Mouse (Mus musculus) embryonic facial prominence, embryonic 12.5 days (tissue): ENCODE measurements at regions not wholly inside any gene's neighbourhood (a gene's known extent, or its start where the extent isn't known, plus 50 kb on each side); places are given as distances from the start of the nearest gene placed in this dataset.

Experiments used
- ATAC-seq: fragments of 200-750 bp; cut with Nextera tagmentation; 2 replicates; pipeline ENCODE4 v1.8.0; 2017; ENCODE audit not compliant: insufficient number of reproducible peaks, insufficient read depth, low FRiP score, low TSS enrichment
- H3K27ac ChIP-seq: fragments of 300-500 bp; sonication (generic); 2 replicates; pipeline ENCODE4 v1.5.1; 2016; ENCODE audit warnings: mild to moderate bottlenecking
- H3K27me3 ChIP-seq: fragments of 300-500 bp; sonication (generic); 2 replicates; pipeline ENCODE4 v1.6.1; 2016; ENCODE audit warnings: mild to moderate bottlenecking, moderate library complexity
- H3K36me3 ChIP-seq: fragments of 300-500 bp; sonication (generic); 2 replicates; pipeline ENCODE4 v1.6.1; 2016; ENCODE audit warnings: mild to moderate bottlenecking
- H3K4me1 ChIP-seq: fragments of 300-500 bp; sonication (generic); 2 replicates; pipeline ENCODE4 v1.6.1; 2016
- H3K4me2 ChIP-seq: fragments of 300-500 bp; sonication (generic); replicated peaks from 2 replicates; pipeline ENCODE4 v1.6.1; 2016; ENCODE audit warnings: mild to moderate bottlenecking, moderate library complexity
- H3K4me3 ChIP-seq: fragments of 300-500 bp; sonication (generic); 2 replicates; pipeline ENCODE4 v1.5.1; 2016; ENCODE audit warnings: mild to moderate bottlenecking
- H3K9ac ChIP-seq: fragments of 300-500 bp; sonication (generic); 2 replicates; pipeline ENCODE4 v1.6.1; 2016; ENCODE audit warnings: mild to moderate bottlenecking, moderate library complexity
- H3K9me3 ChIP-seq: fragments of 300-500 bp; sonication (generic); 2 replicates; pipeline ENCODE4 v1.6.1; 2016; ENCODE audit warnings: mild to moderate bottlenecking, moderate library complexity
- WGBS: fragments of 180-500 bp; shearing (Covaris S2); methylation state at CpG from one replicate; pipeline ENCODE4 v1.1.7; 2016; 5-methylcytosine and 5-hydroxymethylcytosine counted together

- 65% methylated on average over 14 of the region's 14 CpGs for WGBS
- H3K9ac ChIP-seq = no peak overlapping the region
- no peak overlapping the region for H3K4me3 ChIP-seq
- no peaks in the 10 kb centered on the region for H3K4me1 ChIP-seq
- H3K27me3 ChIP-seq = no peaks in the 10 kb centered on the region; the same call in 1 of the 2 replicates
- H3K27ac ChIP-seq = no peak overlapping the region
- no peak for ATAC-seq
- no peaks in the 10 kb centered on the region for H3K9me3 ChIP-seq
- H3K4me2 ChIP-seq = no peak overlapping the region
- H3K36me3 ChIP-seq = no peaks in the 10 kb centered on the region
Measured at GRCm38 (mm10) chrX:166952528-166953189, 256.5 kb downstream of the Tmsb4x start.

- Histone ChIP-seq H3K4me2 (no peak overlapping the region), H3K4me3 (no peak overlapping the region), H3K4me1 (no peaks in the 10 kb centered on the region), H3K9me3 (no peaks in the 10 kb centered on the region), H3K27me3 (no peaks in the 10 kb centered on the region; the same call in 1 of the 2 replicates), H3K27ac (no peak overlapping the region), H3K9ac (no peak overlapping the region), H3K36me3 (no peaks in the 10 kb centered on the region)
- ATAC-seq = no peak
- 83% methylated on average over 6 of the region's 6 CpGs for WGBS
Measured at GRCm38 (mm10) chrX:166951011-166951410, 258.1 kb downstream of the Tmsb4x start.

- WGBS = 83% methylated on average over 1 of the region's 1 CpGs
- ATAC-seq = no peak
- H3K4me1 ChIP-seq = no peaks in the 10 kb centered on the region
Measured at GRCm38 (mm10) chrX:166945915-166946314, 263.2 kb downstream of the Tmsb4x start.

GRCm38 (mm10) chrX:166945476-166945875 is 263.6 kb downstream of the Tmsb4x start:
- ATAC-seq = no peak
- no peak overlapping the region for H3K4me2 ChIP-seq
- no peak overlapping the region for H3K27ac ChIP-seq
- WGBS = 42% methylated on average over 1 of the region's 1 CpGs
- no peak overlapping the region for H3K9ac ChIP-seq
- no peak overlapping the region for H3K4me3 ChIP-seq
- H3K36me3 ChIP-seq = no peaks in the 10 kb centered on the region
- no peaks in the 10 kb centered on the region for H3K9me3 ChIP-seq
- H3K4me1 ChIP-seq = no peaks in the 10 kb centered on the region
- H3K27me3 ChIP-seq = peaks cover 4% of the 10 kb centered on the region; the same call in 1 of the 2 replicates

More at GRCm38 (mm10) chrX:166945915-166946314, 263.2 kb downstream of the Tmsb4x start:
- H3K27ac ChIP-seq = no peak overlapping the region
- no peaks in the 10 kb centered on the region for H3K9me3 ChIP-seq
- peaks cover 4% of the 10 kb centered on the region; the same call in 1 of the 2 replicates for H3K27me3 ChIP-seq
- H3K4me2 ChIP-seq = no peak overlapping the region
- no peaks in the 10 kb centered on the region for H3K36me3 ChIP-seq
- no peak overlapping the region for H3K4me3 ChIP-seq
- H3K9ac ChIP-seq = no peak overlapping the region

DNA sequence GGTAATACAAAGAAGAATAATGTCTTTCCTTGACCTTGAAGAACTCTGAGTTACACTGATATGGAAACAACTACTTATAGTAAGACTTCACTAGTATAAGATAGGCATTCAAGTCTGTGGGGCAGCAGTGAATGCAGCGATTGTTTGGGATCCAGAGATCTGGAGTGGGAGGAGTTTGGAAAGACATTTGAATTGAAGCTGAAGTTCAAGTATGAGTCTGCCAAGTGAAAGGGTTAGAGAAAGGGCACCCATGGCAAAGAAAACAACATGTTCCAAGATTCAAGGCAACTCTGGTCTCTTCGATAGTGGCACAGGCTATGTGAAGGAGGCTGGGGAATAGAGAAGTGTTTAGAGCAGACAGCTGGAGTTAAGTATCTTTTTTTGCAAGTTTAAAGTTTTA is 275.3 kb downstream of the Tmsb4x start:
- WGBS = 62% methylated on average over 2 of the region's 2 CpGs
- no peak overlapping the region for H3K4me3 ChIP-seq
- no peaks in the 10 kb centered on the region for H3K36me3 ChIP-seq
- no peaks in the 10 kb centered on the region for H3K4me1 ChIP-seq
- H3K4me2 ChIP-seq = no peak overlapping the region
- H3K27ac ChIP-seq = no peak overlapping the region
- H3K27me3 ChIP-seq = peaks cover 6% of the 10 kb centered on the region; the same call in 1 of the 2 replicates
- no peaks in the 10 kb centered on the region for H3K9me3 ChIP-seq
- no peak overlapping the region for H3K9ac ChIP-seq
- ATAC-seq = no peak

GRCm38 (mm10) chrX:166932472-166932871 is 276.6 kb downstream of the Tmsb4x start:
- Histone ChIP-seq H3K4me3 (no peak overlapping the region), H3K36me3 (no peaks in the 10 kb centered on the region), H3K9me3 (no peaks in the 10 kb centered on the region), H3K4me1 (no peaks in the 10 kb centered on the region), H3K27me3 (peaks cover 4% of the 10 kb centered on the region; the same call in 1 of the 2 replicates), H3K9ac (no peak overlapping the region), H3K27ac (no peak overlapping the region), H3K4me2 (no peak overlapping the region)
- ATAC-seq = no peak

- 54% methylated on average over 4 of the region's 4 CpGs for WGBS
- H3K27me3 ChIP-seq = no peaks in the 10 kb centered on the region
Measured at GRCm38 (mm10) chrX:166931048-166931447, 278.1 kb downstream of the Tmsb4x start.

GRCm38 (mm10) chrX:166929716-166930420 is 279.2 kb downstream of the Tmsb4x start:
- Histone ChIP-seq H3K36me3 (no peaks in the 10 kb centered on the region), H3K9me3 (no peaks in the 10 kb centered on the region), H3K27ac (no peak overlapping the region), H3K4me2 (no peak overlapping the region), H3K4me1 (no peaks in the 10 kb centered on the region), H3K9ac (no peak overlapping the region), H3K27me3 (no peaks in the 10 kb centered on the region), H3K4me3 (no peak overlapping the region)
- ATAC-seq = no peak
- 46% methylated on average over 6 of the region's 6 CpGs for WGBS

More at GRCm38 (mm10) chrX:166931048-166931447, 278.1 kb downstream of the Tmsb4x start:
- Histone ChIP-seq H3K4me1 (no peaks in the 10 kb centered on the region), H3K36me3 (no peaks in the 10 kb centered on the region), H3K4me3 (no peak overlapping the region), H3K27ac (no peak overlapping the region), H3K9ac (no peak overlapping the region), H3K4me2 (no peak overlapping the region), H3K9me3 (no peaks in the 10 kb centered on the region)
- ATAC-seq = no peak

DNA sequence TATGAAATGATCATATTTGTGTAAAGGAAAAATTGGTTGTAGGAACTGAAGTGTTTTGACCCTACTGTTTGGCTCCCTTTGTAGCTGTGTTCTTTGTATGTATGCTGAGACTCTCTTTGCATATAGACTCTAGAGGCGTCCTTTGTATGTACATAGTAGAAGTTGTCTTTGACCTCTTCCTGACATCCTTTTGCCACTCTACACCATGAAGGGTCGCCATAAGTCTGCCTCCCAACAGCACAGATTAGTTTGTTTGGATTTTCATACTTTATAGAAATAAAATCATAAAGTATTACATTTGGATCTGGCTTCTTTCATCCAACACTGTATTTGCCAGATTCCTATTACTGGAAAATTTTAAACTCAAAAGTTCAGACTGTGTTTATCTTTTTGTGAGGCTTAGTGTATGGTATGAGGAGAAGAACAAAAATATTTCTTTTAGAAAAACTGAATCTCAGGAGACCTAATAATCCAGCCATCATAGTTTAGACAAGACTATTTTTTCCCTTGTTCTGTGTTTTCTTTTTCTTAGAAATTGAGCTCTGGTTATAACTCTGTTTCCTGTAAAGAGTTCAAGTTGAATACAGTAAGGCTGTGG is 293.7 kb downstream of the Tmsb4x start:
- Histone ChIP-seq H3K4me3 (no peak overlapping the region), H3K4me1 (no peaks in the 10 kb centered on the region), H3K9me3 (no peaks in the 10 kb centered on the region), H3K36me3 (no peaks in the 10 kb centered on the region), H3K27ac (no peak overlapping the region), H3K9ac (no peak overlapping the region), H3K4me2 (no peak overlapping the region), H3K27me3 (no peaks in the 10 kb centered on the region)
- ATAC-seq = no peak
- 62% methylated on average over 2 of the region's 2 CpGs for WGBS

- no peak overlapping the region for H3K4me3 ChIP-seq
- H3K4me2 ChIP-seq = no peak overlapping the region
- no peak overlapping the region for H3K27ac ChIP-seq
- ATAC-seq = no peak
- H3K9me3 ChIP-seq = no peaks in the 10 kb centered on the region
- H3K9ac ChIP-seq = no peak overlapping the region
- peaks cover 8% of the 10 kb centered on the region; the same call in 1 of the 2 replicates for H3K27me3 ChIP-seq
- H3K36me3 ChIP-seq = no peaks in the 10 kb centered on the region
- 77% methylated on average over 6 of the region's 6 CpGs for WGBS
- H3K4me1 ChIP-seq = no peaks in the 10 kb centered on the region
Measured at GRCm38 (mm10) chrX:166906602-166907001, 302.5 kb downstream of the Tmsb4x start.

- H3K4me2 ChIP-seq = no peak overlapping the region
- no peak overlapping the region for H3K4me3 ChIP-seq
- no peaks in the 10 kb centered on the region for H3K9me3 ChIP-seq
- ATAC-seq = no peak
- H3K27ac ChIP-seq = no peak overlapping the region
- peaks cover 14% of the 10 kb centered on the region; the same call in 1 of the 2 replicates for H3K27me3 ChIP-seq
- no peaks in the 10 kb centered on the region for H3K36me3 ChIP-seq
- 75% methylated on average over 6 of the region's 6 CpGs for WGBS
- no peaks in the 10 kb centered on the region for H3K4me1 ChIP-seq
- no peak overlapping the region for H3K9ac ChIP-seq
Measured at GRCm38 (mm10) chrX:166900761-166901160, 308.4 kb downstream of the Tmsb4x start.

GRCm38 (mm10) chrX:166895199-166895598 is 309.7 kb upstream of the Egfl6 start:
- Histone ChIP-seq H3K36me3 (no peaks in the 10 kb centered on the region), H3K4me2 (no peak overlapping the region), H3K4me1 (no peaks in the 10 kb centered on the region), H3K27me3 (peaks cover 15% of the 10 kb centered on the region; the same call in 1 of the 2 replicates), H3K4me3 (no peak overlapping the region), H3K27ac (no peak overlapping the region), H3K9ac (no peak overlapping the region), H3K9me3 (no peaks in the 10 kb centered on the region)
- 65% methylated on average over 2 of the region's 2 CpGs for WGBS
- no peak for ATAC-seq
